Mouse (Mus musculus): Measurements from ENCODE around the gene Nppa. TPM values are rescaled to one million over a fixed set of nuclear protein-coding genes. Genes with fewer than 3 reads are reported as not detected.

The Nppa gene
- polyA plus RNA-seq, 1 experiment = not detected

DNA sequence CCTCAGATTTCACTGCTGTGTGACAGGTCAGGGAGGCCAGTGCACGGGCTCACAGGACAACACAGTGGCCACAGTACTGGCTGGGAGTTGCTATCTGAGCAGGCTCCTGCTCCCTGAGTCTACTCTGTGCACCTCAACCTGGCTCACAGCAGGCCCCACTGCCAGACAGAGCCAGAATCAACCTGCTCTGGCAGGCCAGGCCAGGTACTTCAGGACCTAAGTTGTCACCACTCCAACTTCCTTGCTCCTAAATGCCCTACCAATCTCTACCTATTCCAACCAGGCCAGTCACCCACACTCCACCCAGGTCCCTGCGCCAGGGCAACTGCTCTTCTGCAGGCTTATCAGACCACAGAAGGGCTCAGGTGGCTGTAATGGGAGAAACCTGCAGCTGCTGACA, 9.1 kb downstream of the Nppa start:
- H3K27me3 ChIP-seq (replicated peaks) = no peaks in the 10 kb centered on the region
- peaks cover 100% of the 10 kb centered on the region for H3K36me3 ChIP-seq (replicated peaks; ENCODE audit: low read length)
- no peak for TF ChIP-seq GATA1 (IDR thresholded peaks at IDR 0.05; ENCODE audit: borderline replicate concordance, low read length)
- H3K4me3 ChIP-seq (replicated peaks) = no peak overlapping the region
- H3K9me3 ChIP-seq = no peaks in the 10 kb centered on the region
- H3K4me1 ChIP-seq = no peaks in the 10 kb centered on the region; the same call in 1 of the 2 replicates

DNA sequence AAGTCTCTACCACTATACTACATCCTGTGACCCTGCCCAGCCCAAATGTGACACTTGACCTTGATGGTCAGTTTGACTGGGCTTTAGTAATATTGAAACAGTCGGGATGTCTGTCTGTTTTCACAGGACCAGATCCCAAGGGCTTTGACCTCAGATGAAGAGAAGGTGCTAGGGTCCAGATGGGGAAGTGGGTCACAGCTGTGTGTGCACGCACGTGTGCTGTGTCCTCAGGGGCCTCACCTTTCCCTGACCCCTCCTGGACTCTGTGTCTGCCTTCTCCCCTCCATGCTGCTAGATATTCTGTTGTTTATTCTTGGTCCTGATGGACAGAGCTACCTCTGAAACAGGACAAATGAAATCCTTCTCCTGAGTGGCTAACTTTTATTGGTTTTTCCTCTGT, 10.8 kb downstream of the Nppa start:
- Histone ChIP-seq H3K27me3 (replicated peaks) (no peaks in the 10 kb centered on the region), H3K4me1 (no peaks in the 10 kb centered on the region; the same call in 1 of the 2 replicates), H3K4me3 (replicated peaks) (no peak overlapping the region), H3K9me3 (no peaks in the 10 kb centered on the region), H3K36me3 (replicated peaks; ENCODE audit: low read length) (peaks cover 100% of the 10 kb centered on the region)
- TF ChIP-seq GATA1 (IDR thresholded peaks at IDR 0.05; ENCODE audit: borderline replicate concordance, low read length) = no peak
- TF ChIP-seq FLI1 (IDR thresholded peaks at IDR 0.05; ENCODE audit: low read length) = no peak

GRCm38 (mm10) chr4:148012216-148012615, 11.7 kb downstream of the Nppa start:
- Histone ChIP-seq H3K4me1 (no peaks in the 10 kb centered on the region; the same call in 1 of the 2 replicates), H3K36me3 (replicated peaks; ENCODE audit: low read length) (peaks cover 100% of the 10 kb centered on the region), H3K27me3 (replicated peaks) (no peaks in the 10 kb centered on the region), H3K4me3 (replicated peaks) (no peak overlapping the region), H3K9me3 (no peaks in the 10 kb centered on the region)
- TF ChIP-seq FLI1 (IDR thresholded peaks at IDR 0.05; ENCODE audit: low read length) = no peak
- TF ChIP-seq GATA1 (IDR thresholded peaks at IDR 0.05; ENCODE audit: borderline replicate concordance, low read length) = no peak

DNA sequence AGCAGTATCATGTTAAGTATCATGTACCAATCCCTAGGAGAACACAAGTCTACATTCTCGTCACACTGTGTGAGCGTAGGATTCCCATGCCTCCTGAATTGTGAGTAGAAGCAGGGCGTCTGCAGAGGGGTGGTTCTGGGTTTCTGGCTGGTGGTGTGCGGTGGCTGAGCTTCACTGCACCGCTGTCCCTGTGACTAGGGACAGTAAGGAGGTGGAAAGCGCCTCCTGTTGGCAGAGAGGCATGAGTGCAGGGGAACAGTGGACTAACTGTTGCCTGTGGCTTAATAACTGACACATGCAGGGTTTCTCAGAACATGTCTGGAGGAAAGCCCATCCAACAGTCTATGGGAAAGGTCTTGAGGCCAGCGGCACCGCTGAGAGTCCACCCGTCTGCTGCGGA, 14.9 kb downstream of the Nppa start:
- H3K4me1 ChIP-seq = no peaks in the 10 kb centered on the region; the same call in 1 of the 2 replicates
- H3K4me3 ChIP-seq (replicated peaks) = no peak overlapping the region
- H3K36me3 ChIP-seq (replicated peaks; ENCODE audit: low read length) = peaks cover 97% of the 10 kb centered on the region
- no peaks in the 10 kb centered on the region for H3K9me3 ChIP-seq
- no peak for TF ChIP-seq FLI1 (IDR thresholded peaks at IDR 0.05; ENCODE audit: low read length)
- no peak for TF ChIP-seq GATA1 (IDR thresholded peaks at IDR 0.05; ENCODE audit: borderline replicate concordance, low read length)
- no peaks in the 10 kb centered on the region for H3K27me3 ChIP-seq (replicated peaks)

DNA sequence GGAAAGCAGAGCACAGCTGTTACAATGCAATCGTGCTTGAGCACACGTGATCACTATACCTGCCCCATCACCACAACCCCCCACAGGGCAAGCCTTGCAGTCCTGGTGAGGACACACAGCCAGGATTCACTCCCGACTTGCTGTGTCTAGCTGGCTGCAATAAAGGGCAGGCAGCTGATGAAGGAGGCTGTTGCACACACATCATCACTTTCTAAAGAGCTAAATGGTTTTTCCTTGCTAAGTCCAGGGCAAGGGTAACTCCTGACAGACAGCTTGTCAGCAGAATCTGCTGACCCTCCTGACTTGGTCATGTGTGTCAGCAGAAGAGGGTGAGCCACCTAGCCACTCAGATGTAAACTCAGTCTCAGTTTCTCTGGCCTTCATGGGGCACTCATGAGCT, 16.5 kb downstream of the Nppa start:
- Histone ChIP-seq H3K4me3 (replicated peaks) (no peak overlapping the region), H3K9me3 (no peaks in the 10 kb centered on the region), H3K27me3 (replicated peaks) (no peaks in the 10 kb centered on the region), H3K36me3 (replicated peaks; ENCODE audit: low read length) (peaks cover 95% of the 10 kb centered on the region), H3K4me1 (no peaks in the 10 kb centered on the region; the same call in 1 of the 2 replicates)
- TF ChIP-seq GATA1 (IDR thresholded peaks at IDR 0.05; ENCODE audit: borderline replicate concordance, low read length) (no peak), FLI1 (IDR thresholded peaks at IDR 0.05; ENCODE audit: low read length) (no peak)

GRCm38 (mm10) chr4:148018410-148018809, 17.9 kb downstream of the Nppa start:
- no peak for TF ChIP-seq FLI1 (IDR thresholded peaks at IDR 0.05; ENCODE audit: low read length)
- TF ChIP-seq GATA1 (IDR thresholded peaks at IDR 0.05; ENCODE audit: borderline replicate concordance, low read length) = no peak
- Histone ChIP-seq H3K4me3 (replicated peaks) (no peak overlapping the region), H3K36me3 (replicated peaks; ENCODE audit: low read length) (peaks cover 95% of the 10 kb centered on the region), H3K4me1 (no peaks in the 10 kb centered on the region), H3K27me3 (replicated peaks) (no peaks in the 10 kb centered on the region), H3K9me3 (no peaks in the 10 kb centered on the region)

GRCm38 (mm10) chr4:148024003-148024402, 23.5 kb downstream of the Nppa start:
- Histone ChIP-seq H3K4me3 (replicated peaks) (no peak overlapping the region), H3K36me3 (replicated peaks; ENCODE audit: low read length) (peaks cover 91% of the 10 kb centered on the region), H3K9me3 (no peaks in the 10 kb centered on the region), H3K27me3 (replicated peaks) (no peaks in the 10 kb centered on the region), H3K4me1 (peaks cover 3% of the 10 kb centered on the region; the same call in 1 of the 2 replicates)
- no peak for TF ChIP-seq FLI1 (IDR thresholded peaks at IDR 0.05; ENCODE audit: low read length)
- TF ChIP-seq GATA1 (IDR thresholded peaks at IDR 0.05; ENCODE audit: borderline replicate concordance, low read length) = no peak

DNA sequence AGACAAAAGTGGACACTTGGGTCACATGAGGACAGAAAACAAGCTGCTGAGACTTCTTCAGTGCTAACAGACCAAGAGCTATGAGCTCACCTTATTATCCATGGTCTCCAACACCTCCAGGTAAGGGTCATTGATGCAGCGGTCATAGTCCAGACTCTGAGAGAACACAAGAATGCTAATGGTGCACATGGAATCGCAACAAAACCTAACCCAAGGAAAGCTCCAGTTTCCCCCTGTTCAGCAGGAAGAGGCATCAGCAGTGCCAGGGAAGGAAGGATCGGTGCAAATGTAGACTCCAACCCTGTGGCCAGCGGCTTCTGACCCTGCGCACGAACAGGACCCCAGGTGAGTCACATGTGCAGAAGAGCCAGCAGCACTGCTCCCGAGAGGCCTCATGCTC, 28.8 kb downstream of the Nppa start:
- H3K9me3 ChIP-seq = no peaks in the 10 kb centered on the region
- H3K36me3 ChIP-seq (replicated peaks; ENCODE audit: low read length) = peaks cover 66% of the 10 kb centered on the region
- H3K4me3 ChIP-seq (replicated peaks) = no peak overlapping the region
- peaks cover 18% of the 10 kb centered on the region for H3K4me1 ChIP-seq
- H3K27me3 ChIP-seq (replicated peaks) = no peaks in the 10 kb centered on the region
- no peak for TF ChIP-seq FLI1 (IDR thresholded peaks at IDR 0.05; ENCODE audit: low read length)
- TF ChIP-seq GATA1 (IDR thresholded peaks at IDR 0.05; ENCODE audit: borderline replicate concordance, low read length) = no peak

GRCm38 (mm10) chr4:148030506-148030905, 30.0 kb downstream of the Nppa start:
- Histone ChIP-seq H3K4me3 (replicated peaks) (no peak overlapping the region), H3K4me1 (peaks cover 26% of the 10 kb centered on the region), H3K9me3 (no peaks in the 10 kb centered on the region), H3K27me3 (replicated peaks) (no peaks in the 10 kb centered on the region), H3K36me3 (replicated peaks; ENCODE audit: low read length) (peaks cover 62% of the 10 kb centered on the region)
- TF ChIP-seq FLI1 (IDR thresholded peaks at IDR 0.05; ENCODE audit: low read length) = no peak
- TF ChIP-seq GATA1 (IDR thresholded peaks at IDR 0.05; ENCODE audit: borderline replicate concordance, low read length) = no peak

DNA sequence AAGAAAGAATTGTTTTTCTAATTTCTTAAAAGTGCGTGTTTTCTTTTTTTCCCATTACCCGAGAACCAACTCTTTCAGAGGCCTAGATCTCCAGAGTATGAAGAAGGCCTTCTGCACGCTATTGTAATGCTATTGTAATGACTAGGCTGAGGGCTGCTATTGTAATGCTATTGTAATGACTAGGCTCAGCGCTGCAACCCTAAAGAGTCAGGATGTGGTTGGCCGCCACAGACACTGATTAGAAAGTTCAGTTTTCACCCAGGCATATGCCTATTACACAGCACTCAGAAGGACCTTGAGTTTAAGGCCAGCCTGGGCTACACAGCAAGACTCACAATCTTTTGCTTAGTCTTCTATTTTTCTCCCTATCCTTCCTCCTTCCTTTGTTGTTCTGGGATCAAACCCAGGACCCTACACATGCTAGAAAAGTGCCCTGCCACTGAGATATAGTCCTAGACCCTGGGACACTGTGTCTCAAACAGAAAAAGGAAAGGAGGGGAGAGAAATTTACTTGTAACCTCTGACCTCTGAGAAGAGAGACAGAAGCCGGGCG, 33.4 kb downstream of the Nppa start:
- no peak for TF ChIP-seq FLI1 (IDR thresholded peaks at IDR 0.05; ENCODE audit: low read length)
- TF ChIP-seq GATA1 (IDR thresholded peaks at IDR 0.05; ENCODE audit: borderline replicate concordance, low read length) = peak; percentile 21; the same call in 1 of the 3 replicates
- Histone ChIP-seq H3K36me3 (replicated peaks; ENCODE audit: low read length) (peaks cover 40% of the 10 kb centered on the region), H3K4me1 (peaks cover 33% of the 10 kb centered on the region), H3K9me3 (no peaks in the 10 kb centered on the region), H3K27me3 (replicated peaks) (no peaks in the 10 kb centered on the region), H3K4me3 (replicated peaks) (no peak overlapping the region)
